Mouse (Mus musculus) megakaryocyte, embryonic 14.5 days (primary cell): ENCODE results near the gene Actr5. TPM values are rescaled to one million over a fixed set of nuclear protein-coding genes. Genes with fewer than 3 reads are reported as not detected.

Experiments
- H3K27me3 ChIP-seq: replicated peaks from 2 replicates; pipeline ENCODE3; 2012; ENCODE audit warnings: inconsistent platforms
- H3K36me3 ChIP-seq: replicated peaks from 2 replicates; pipeline ENCODE3; 2012; ENCODE audit warnings: low read length, inconsistent platforms, mixed read lengths
- H3K4me1 ChIP-seq: 2 replicates; pipeline ENCODE4 v1.6.1; 2012; ENCODE audit warnings: inconsistent platforms
- H3K4me3 ChIP-seq: replicated peaks from 2 replicates; pipeline ENCODE3; 2012; ENCODE audit warnings: moderate library complexity, mild to moderate bottlenecking, inconsistent platforms
- H3K9me3 ChIP-seq: 2 replicates; pipeline ENCODE4 v1.6.1; 2012; ENCODE audit warnings: inconsistent platforms
- FLI1 ChIP-seq: IDR thresholded peaks from 2 replicates; pipeline ENCODE4 v1.6.1; 2012; ENCODE audit warnings: low read length, inconsistent platforms, mixed read lengths
- GATA1 ChIP-seq: IDR thresholded peaks from 3 replicates; pipeline ENCODE4 v1.6.1; 2012; ENCODE audit warnings: mixed read lengths, low read length, inconsistent platforms, borderline replicate concordance
- polyA plus RNA-seq: library from polyadenylated mRNA; stranded (reverse); fragments of >175 nt; gene quantifications from 2 replicates; pipeline ENCODE4 v1.2.3, GENCODE M21; 2012; ENCODE audit warnings: low replicate concordance; ENCODE audit not compliant: insufficient read depth

Gene Actr5
- polyA plus RNA-seq, 1 experiment: 5.7 TPM

- H3K36me3 ChIP-seq: no peaks in the 10 kb centered on the region
- peaks cover 3% of the 10 kb centered on the region; the same call in 1 of the 2 replicates for H3K4me1 ChIP-seq
- H3K9me3 ChIP-seq: no peaks in the 10 kb centered on the region
- H3K4me3 ChIP-seq: no peak overlapping the region
- H3K27me3 ChIP-seq: peaks cover 67% of the 10 kb centered on the region
- TF ChIP-seq GATA1: no peak
- TF ChIP-seq FLI1: no peak
Measured at GRCm38 (mm10) chr2:158596803-158597202, 27.9 kb upstream of the Actr5 start.

- no peak for TF ChIP-seq GATA1
- TF ChIP-seq FLI1: no peak
- H3K27me3 ChIP-seq: peaks cover 72% of the 10 kb centered on the region
Measured at GRCm38 (mm10) chr2:158600517-158600916, 24.2 kb upstream of the Actr5 start.

GRCm38 (mm10) chr2:158601326-158601725, 23.4 kb upstream of the Actr5 start:
- H3K27me3 ChIP-seq: peaks cover 70% of the 10 kb centered on the region
- H3K36me3 ChIP-seq: no peaks in the 10 kb centered on the region
- TF ChIP-seq FLI1 (no peak), GATA1 (no peak)
- no peaks in the 10 kb centered on the region for H3K9me3 ChIP-seq
- no peak overlapping the region for H3K4me3 ChIP-seq
- peaks cover 4% of the 10 kb centered on the region for H3K4me1 ChIP-seq

More at GRCm38 (mm10) chr2:158600517-158600916, 24.2 kb upstream of the Actr5 start:
- Histone ChIP-seq H3K4me3 (no peak overlapping the region), H3K9me3 (no peaks in the 10 kb centered on the region), H3K36me3 (no peaks in the 10 kb centered on the region), H3K4me1 (no peaks in the 10 kb centered on the region)

- Histone ChIP-seq H3K27me3 (peaks cover 80% of the 10 kb centered on the region), H3K9me3 (no peaks in the 10 kb centered on the region), H3K4me1 (peaks cover 14% of the 10 kb centered on the region), H3K36me3 (no peaks in the 10 kb centered on the region), H3K4me3 (no peak overlapping the region)
- no peak for TF ChIP-seq FLI1
- no peak for TF ChIP-seq GATA1
Measured at GRCm38 (mm10) chr2:158602663-158603062, 22.0 kb upstream of the Actr5 start.

- H3K27me3 ChIP-seq: peaks cover 86% of the 10 kb centered on the region
- no peaks in the 10 kb centered on the region for H3K9me3 ChIP-seq
- H3K4me3 ChIP-seq: no peak overlapping the region
- no peaks in the 10 kb centered on the region for H3K36me3 ChIP-seq
- no peak for TF ChIP-seq FLI1
- TF ChIP-seq GATA1: no peak
- peaks cover 30% of the 10 kb centered on the region for H3K4me1 ChIP-seq
Measured at GRCm38 (mm10) chr2:158606511-158606964, 18.1 kb upstream of the Actr5 start.

- TF ChIP-seq FLI1 (no peak), GATA1 (no peak)
- H3K9me3 ChIP-seq: peaks cover 4% of the 10 kb centered on the region
- H3K4me3 ChIP-seq: no peak overlapping the region
- no peaks in the 10 kb centered on the region for H3K36me3 ChIP-seq
- H3K4me1 ChIP-seq: peaks cover 57% of the 10 kb centered on the region
- peaks cover 93% of the 10 kb centered on the region for H3K27me3 ChIP-seq
Measured at GRCm38 (mm10) chr2:158609681-158610080, 15.0 kb upstream of the Actr5 start.

GRCm38 (mm10) chr2:158610488-158611325, 14.0 kb upstream of the Actr5 start, which contains the start of gene Slc32a1:
Slc32a1 (plus strand) TSS chr2:158610767.
- H3K27me3 ChIP-seq: peaks cover 96% of the 10 kb centered on the region
- no peak for TF ChIP-seq GATA1
- no peak for TF ChIP-seq FLI1
- peaks cover 4% of the 10 kb centered on the region for H3K9me3 ChIP-seq
- peaks cover 67% of the 10 kb centered on the region for H3K4me1 ChIP-seq
- H3K36me3 ChIP-seq: no peaks in the 10 kb centered on the region
- H3K4me3 ChIP-seq: peak within 1 kb of the TSS; percentile 42

- TF ChIP-seq FLI1: no peak
- H3K27me3 ChIP-seq: peaks cover 98% of the 10 kb centered on the region
- H3K4me1 ChIP-seq: peaks cover 70% of the 10 kb centered on the region
- H3K36me3 ChIP-seq: no peaks in the 10 kb centered on the region
- peaks cover 4% of the 10 kb centered on the region for H3K9me3 ChIP-seq
- H3K4me3 ChIP-seq: peak overlapping the region; percentile 42
Measured at GRCm38 (mm10) chr2:158611326-158611719, 13.4 kb upstream of the Actr5 start.

GRCm38 (mm10) chr2:158611726-158612670, 12.7 kb upstream of the Actr5 start:
- peaks cover 68% of the 10 kb centered on the region for H3K4me1 ChIP-seq
- H3K27me3 ChIP-seq: peaks cover 99% of the 10 kb centered on the region
- peaks cover 4% of the 10 kb centered on the region for H3K9me3 ChIP-seq
- H3K4me3 ChIP-seq: peak overlapping the region; percentile 12
- no peak for TF ChIP-seq FLI1
- TF ChIP-seq GATA1: no peak
- H3K36me3 ChIP-seq: no peaks in the 10 kb centered on the region

GRCm38 (mm10) chr2:158612671-158613250, 11.9 kb upstream of the Actr5 start:
- TF ChIP-seq GATA1 (no peak), FLI1 (no peak)
- Histone ChIP-seq H3K36me3 (no peaks in the 10 kb centered on the region), H3K27me3 (peaks cover 99% of the 10 kb centered on the region), H3K4me3 (no peak overlapping the region), H3K9me3 (peaks cover 4% of the 10 kb centered on the region), H3K4me1 (peaks cover 64% of the 10 kb centered on the region)
